Mouse (Mus musculus): ENCODE measurements at regions not wholly inside any gene's neighbourhood (a gene's known extent, or its start where the extent isn't known, plus 50 kb on each side); places are given as distances from the start of the nearest gene placed in this dataset.

DNA sequence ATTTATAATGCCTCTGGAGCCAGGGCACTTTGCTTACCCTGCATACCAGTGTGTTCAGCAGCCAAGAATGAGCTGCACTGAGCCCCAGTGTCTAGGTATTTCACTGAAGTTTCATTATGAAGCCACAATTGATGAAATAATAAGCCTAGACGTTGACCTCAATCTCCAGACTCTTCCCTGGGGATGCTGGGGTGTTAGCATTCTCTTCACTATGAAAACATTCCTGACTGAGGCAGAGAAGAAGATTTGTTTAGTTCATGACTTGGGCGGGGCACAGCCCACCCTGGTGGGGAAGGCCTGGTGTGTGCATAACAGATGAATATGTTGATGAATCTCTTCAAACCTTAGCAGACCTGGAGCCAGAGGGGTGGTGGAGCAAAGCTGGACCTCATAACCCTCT lies 104.4 kb downstream of the Erv3 start:
- no peak for DNase-seq (ENCODE audit: low spot score)
- no peaks in the 10 kb centered on the region for H3K4me1 ChIP-seq (replicated peaks; ENCODE audit: insufficient read depth, low read length)
- no peak overlapping the region for H3K9ac ChIP-seq (ENCODE audit: low read depth, low read length)
- ATAC-seq (replicated peaks; ENCODE audit: low FRiP score, low read depth), result no peak
- H3K4me3 ChIP-seq (replicated peaks; ENCODE audit: low read depth, low read length), result no peak overlapping the region
- no peak overlapping the region for H3K4me2 ChIP-seq (ENCODE audit: low read length)
- no peaks in the 10 kb centered on the region for H3K27me3 ChIP-seq (ENCODE audit: insufficient read depth, low read length)
- H3K9me3 ChIP-seq (replicated peaks; ENCODE audit: low read length), result no peaks in the 10 kb centered on the region
- TF ChIP-seq CTCF (IDR thresholded peaks at IDR 0.05; ENCODE audit: low read depth), result no peak
- 56% methylated on average over 2 of the region's 2 CpGs for WGBS
- no peaks in the 10 kb centered on the region for H3K36me3 ChIP-seq (ENCODE audit: insufficient read depth, low read length)
- no peak overlapping the region for H3K27ac ChIP-seq

DNA sequence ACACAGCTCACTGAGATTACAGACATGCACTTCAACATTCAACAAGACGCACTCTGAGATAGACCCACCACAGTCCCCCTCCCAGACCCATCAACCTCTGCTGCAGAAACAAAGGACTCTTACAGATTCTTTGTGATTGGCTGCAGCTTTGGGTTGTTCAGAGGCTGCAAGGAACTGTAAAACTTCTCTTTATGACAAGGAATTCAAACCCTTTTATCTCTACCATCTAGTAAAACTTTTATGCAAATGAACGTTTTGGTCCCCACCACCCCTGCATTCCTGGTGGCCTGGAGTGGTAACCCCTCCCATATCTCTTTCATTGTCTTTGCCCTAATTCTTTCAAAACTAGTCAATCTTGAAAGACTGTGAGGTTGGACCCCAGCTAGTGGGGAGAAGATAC lies 106.1 kb downstream of the Erv3 start:
- DNase-seq (ENCODE audit: low spot score) (no peak), ATAC-seq (replicated peaks; ENCODE audit: low FRiP score, low read depth) (no peak)
- Histone ChIP-seq H3K27ac (no peak overlapping the region), H3K9ac (ENCODE audit: low read depth, low read length) (no peak overlapping the region), H3K36me3 (ENCODE audit: insufficient read depth, low read length) (no peaks in the 10 kb centered on the region), H3K27me3 (ENCODE audit: insufficient read depth, low read length) (no peaks in the 10 kb centered on the region), H3K4me3 (replicated peaks; ENCODE audit: low read depth, low read length) (no peak overlapping the region), H3K4me2 (ENCODE audit: low read length) (no peak overlapping the region), H3K9me3 (replicated peaks; ENCODE audit: low read length) (no peaks in the 10 kb centered on the region), H3K4me1 (replicated peaks; ENCODE audit: insufficient read depth, low read length) (0 out of 2 replicates have a peak, but pooled peaks cover 2% of the 10 kb centered on the region)
- no peak for TF ChIP-seq CTCF (IDR thresholded peaks at IDR 0.05; ENCODE audit: low read depth)
- 52% methylated on average over 2 of the region's 2 CpGs for WGBS

DNA sequence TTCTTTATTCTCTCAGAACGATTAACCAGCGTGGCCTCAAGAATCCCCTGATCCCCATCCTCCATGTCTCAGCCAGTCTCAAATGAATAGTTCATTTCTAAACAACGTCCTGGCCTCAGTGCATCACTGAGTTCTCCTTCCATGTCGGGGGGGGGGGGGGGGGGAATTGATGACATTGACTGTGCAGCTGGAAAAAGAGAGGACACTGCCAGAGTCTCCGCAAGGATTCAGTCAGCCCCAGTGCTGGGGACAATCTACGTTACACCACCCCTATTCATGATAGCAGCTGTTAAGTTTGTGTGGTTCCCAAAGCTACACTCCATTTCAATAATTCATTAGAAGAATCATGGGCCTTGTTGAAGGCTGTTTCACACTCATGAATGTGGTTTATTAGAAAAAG lies 108.9 kb downstream of the Erv3 start:
- H3K4me3 ChIP-seq (replicated peaks; ENCODE audit: low read depth, low read length), result no peak overlapping the region
- no peaks in the 10 kb centered on the region for H3K27me3 ChIP-seq (ENCODE audit: insufficient read depth, low read length)
- no peak for ATAC-seq (replicated peaks; ENCODE audit: low FRiP score, low read depth)
- WGBS, result 49% methylated on average over 6 of the region's 6 CpGs
- TF ChIP-seq CTCF (IDR thresholded peaks at IDR 0.05; ENCODE audit: low read depth), result no peak
- DNase-seq (ENCODE audit: low spot score), result no peak
- no peaks in the 10 kb centered on the region for H3K9me3 ChIP-seq (replicated peaks; ENCODE audit: low read length)
- H3K36me3 ChIP-seq (ENCODE audit: insufficient read depth, low read length), result no peaks in the 10 kb centered on the region
- H3K4me2 ChIP-seq (ENCODE audit: low read length), result no peak overlapping the region
- H3K27ac ChIP-seq, result no peak overlapping the region
- H3K9ac ChIP-seq (ENCODE audit: low read depth, low read length), result no peak overlapping the region
- 0 out of 2 replicates have a peak, but pooled peaks cover 6% of the 10 kb centered on the region for H3K4me1 ChIP-seq (replicated peaks; ENCODE audit: insufficient read depth, low read length)

DNA sequence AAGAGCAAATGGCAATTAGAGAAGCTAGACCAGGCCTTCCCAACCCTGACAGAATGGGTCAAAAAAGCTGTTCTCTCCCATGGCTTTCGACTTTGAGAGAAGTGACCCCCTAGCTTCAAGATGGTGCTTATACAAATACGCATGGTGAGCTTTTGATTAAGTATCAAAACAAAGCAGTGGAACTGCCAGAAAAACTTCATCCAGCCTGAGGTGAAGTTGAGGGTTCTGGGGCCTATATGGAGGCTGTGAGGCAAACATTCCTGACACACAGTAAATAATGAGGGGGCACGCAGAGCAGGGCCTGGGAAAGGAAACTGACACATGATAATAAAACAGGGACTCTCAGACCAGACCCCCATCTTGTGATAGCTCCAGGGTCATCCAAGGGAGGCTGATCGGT lies 109.3 kb downstream of the Erv3 start:
- Histone ChIP-seq H3K27ac (no peak overlapping the region), H3K9me3 (replicated peaks; ENCODE audit: low read length) (no peaks in the 10 kb centered on the region), H3K4me3 (replicated peaks; ENCODE audit: low read depth, low read length) (no peak overlapping the region), H3K36me3 (ENCODE audit: insufficient read depth, low read length) (no peaks in the 10 kb centered on the region), H3K9ac (ENCODE audit: low read depth, low read length) (no peak overlapping the region), H3K27me3 (ENCODE audit: insufficient read depth, low read length) (no peaks in the 10 kb centered on the region), H3K4me1 (replicated peaks; ENCODE audit: insufficient read depth, low read length) (0 out of 2 replicates have a peak, but pooled peaks cover 6% of the 10 kb centered on the region), H3K4me2 (ENCODE audit: low read length) (no peak overlapping the region)
- no peak for ATAC-seq (replicated peaks; ENCODE audit: low FRiP score, low read depth)
- no peak for TF ChIP-seq CTCF (IDR thresholded peaks at IDR 0.05; ENCODE audit: low read depth)
- WGBS, result 41% methylated on average over 4 of the region's 4 CpGs
- peak; percentile 54 for DNase-seq (ENCODE audit: low spot score)

DNA sequence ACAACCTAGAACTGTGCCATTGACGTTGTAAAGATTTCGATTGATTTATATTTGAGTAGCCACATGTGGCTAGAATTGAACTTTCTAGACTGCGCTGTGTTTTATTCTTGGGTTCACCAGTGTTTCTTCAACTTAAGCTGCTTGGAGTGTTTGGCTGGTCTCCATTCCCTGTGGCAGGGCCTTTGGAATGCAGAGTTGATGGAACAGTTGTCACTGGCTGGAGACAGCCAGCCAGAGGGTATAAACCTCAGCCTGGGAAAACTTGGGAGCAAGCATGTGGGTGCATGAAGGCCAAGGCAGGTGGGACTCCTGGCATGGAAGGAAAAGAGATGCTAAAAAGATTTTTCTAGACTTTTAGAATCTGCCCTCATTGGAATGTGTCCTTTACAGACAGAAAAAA lies 109.8 kb downstream of the Erv3 start:
- H3K27me3 ChIP-seq (ENCODE audit: insufficient read depth, low read length), result no peaks in the 10 kb centered on the region
- H3K27ac ChIP-seq, result no peak overlapping the region
- H3K9ac ChIP-seq (ENCODE audit: low read depth, low read length), result no peak overlapping the region
- no peak overlapping the region for H3K4me2 ChIP-seq (ENCODE audit: low read length)
- no peaks in the 10 kb centered on the region for H3K36me3 ChIP-seq (ENCODE audit: insufficient read depth, low read length)
- 69% methylated on average over 3 of the region's 3 CpGs for WGBS
- ATAC-seq (replicated peaks; ENCODE audit: low FRiP score, low read depth) (no peak), DNase-seq (ENCODE audit: low spot score) (no peak)
- H3K9me3 ChIP-seq (replicated peaks; ENCODE audit: low read length), result no peaks in the 10 kb centered on the region
- TF ChIP-seq CTCF (IDR thresholded peaks at IDR 0.05; ENCODE audit: low read depth), result no peak
- no peak overlapping the region for H3K4me3 ChIP-seq (replicated peaks; ENCODE audit: low read depth, low read length)
- 0 out of 2 replicates have a peak, but pooled peaks cover 6% of the 10 kb centered on the region for H3K4me1 ChIP-seq (replicated peaks; ENCODE audit: insufficient read depth, low read length)

DNA sequence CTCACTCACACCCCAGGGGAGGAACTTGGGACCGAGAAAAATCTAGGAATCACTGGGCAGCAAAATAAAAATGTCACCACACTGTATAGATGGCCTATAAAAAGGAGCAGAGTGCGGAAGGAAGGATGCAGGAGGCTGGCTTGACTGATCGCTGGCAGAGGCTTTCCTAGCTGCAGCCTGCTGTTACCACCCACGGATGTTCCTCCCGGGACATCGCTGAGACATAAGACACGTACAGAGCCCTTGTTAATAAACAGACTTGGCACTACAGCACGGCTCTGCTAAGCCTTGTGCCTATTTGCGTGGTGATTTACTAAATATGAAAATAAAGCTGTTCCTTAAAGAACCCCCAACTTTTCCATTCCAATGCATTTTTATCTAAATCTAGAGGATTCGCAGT lies 110.8 kb downstream of the Erv3 start:
- 29% methylated on average over 10 of the region's 10 CpGs for WGBS
- ATAC-seq (replicated peaks; ENCODE audit: low FRiP score, low read depth) (no peak), DNase-seq (ENCODE audit: low spot score) (peak; percentile 22)

DNA sequence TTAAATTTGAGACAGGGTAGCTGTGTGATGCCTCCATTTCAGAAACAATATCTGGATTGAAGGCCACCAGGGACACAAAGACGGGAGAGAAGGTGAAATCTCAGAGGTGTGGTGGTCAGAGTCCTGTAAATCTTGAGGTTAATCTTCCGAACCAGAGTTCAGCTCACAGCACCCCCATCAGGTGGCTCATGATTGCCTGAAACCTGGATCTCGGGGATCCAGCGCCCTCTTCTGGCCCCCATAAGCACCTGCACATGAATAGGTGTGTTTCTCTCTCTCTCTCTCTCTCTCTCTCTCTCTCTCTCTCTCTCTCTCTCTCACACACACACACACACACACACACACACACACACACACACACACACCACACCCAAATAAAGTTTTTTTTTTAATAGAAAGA lies 111.8 kb downstream of the Erv3 start:
- ATAC-seq (replicated peaks; ENCODE audit: low FRiP score, low read depth), result no peak
- H3K4me3 ChIP-seq (replicated peaks; ENCODE audit: low read depth, low read length), result no peak overlapping the region

More for the DNA sequence above, 110.8 kb downstream of the Erv3 start:
- Histone ChIP-seq H3K4me3 (replicated peaks; ENCODE audit: low read depth, low read length) (no peak overlapping the region), H3K9me3 (replicated peaks; ENCODE audit: low read length) (no peaks in the 10 kb centered on the region), H3K4me2 (ENCODE audit: low read length) (no peak overlapping the region), H3K9ac (ENCODE audit: low read depth, low read length) (no peak overlapping the region), H3K4me1 (replicated peaks; ENCODE audit: insufficient read depth, low read length) (0 out of 2 replicates have a peak, but pooled peaks cover 6% of the 10 kb centered on the region), H3K27ac (no peak overlapping the region), H3K27me3 (ENCODE audit: insufficient read depth, low read length) (no peaks in the 10 kb centered on the region), H3K36me3 (ENCODE audit: insufficient read depth, low read length) (no peaks in the 10 kb centered on the region)
- no peak for TF ChIP-seq CTCF (IDR thresholded peaks at IDR 0.05; ENCODE audit: low read depth)

More for the DNA sequence above, 111.8 kb downstream of the Erv3 start:
- H3K27ac ChIP-seq, result no peak overlapping the region
- H3K4me2 ChIP-seq (ENCODE audit: low read length), result no peak overlapping the region
- H3K27me3 ChIP-seq (ENCODE audit: insufficient read depth, low read length), result no peaks in the 10 kb centered on the region
- no peaks in the 10 kb centered on the region for H3K9me3 ChIP-seq (replicated peaks; ENCODE audit: low read length)
- no peak for DNase-seq (ENCODE audit: low spot score)
- H3K4me1 ChIP-seq (replicated peaks; ENCODE audit: insufficient read depth, low read length), result 0 out of 2 replicates have a peak, but pooled peaks cover 6% of the 10 kb centered on the region
- no peaks in the 10 kb centered on the region for H3K36me3 ChIP-seq (ENCODE audit: insufficient read depth, low read length)
- no peak for TF ChIP-seq CTCF (IDR thresholded peaks at IDR 0.05; ENCODE audit: low read depth)
- 81% methylated on average over 4 of the region's 4 CpGs for WGBS
- H3K9ac ChIP-seq (ENCODE audit: low read depth, low read length), result no peak overlapping the region

Data from kidney, postnatal 0 days (tissue).